Mouse (Mus musculus) brain, embryonic 18.5 days (tissue): Measurements from ENCODE around the gene Ube3c.
"Not testable (repeated sequence)": the region's sequence is repeated elsewhere in the genome, so short reads cannot be mapped to it uniquely, and the experiment has no call there.

ENCODE experiments used
- DNase-seq: peaks from one replicate; pipeline ENCODE4 v3.0.0-alpha.2; 2012; ENCODE audit warnings: low read depth, low spot score

The Ube3c gene

DNA sequence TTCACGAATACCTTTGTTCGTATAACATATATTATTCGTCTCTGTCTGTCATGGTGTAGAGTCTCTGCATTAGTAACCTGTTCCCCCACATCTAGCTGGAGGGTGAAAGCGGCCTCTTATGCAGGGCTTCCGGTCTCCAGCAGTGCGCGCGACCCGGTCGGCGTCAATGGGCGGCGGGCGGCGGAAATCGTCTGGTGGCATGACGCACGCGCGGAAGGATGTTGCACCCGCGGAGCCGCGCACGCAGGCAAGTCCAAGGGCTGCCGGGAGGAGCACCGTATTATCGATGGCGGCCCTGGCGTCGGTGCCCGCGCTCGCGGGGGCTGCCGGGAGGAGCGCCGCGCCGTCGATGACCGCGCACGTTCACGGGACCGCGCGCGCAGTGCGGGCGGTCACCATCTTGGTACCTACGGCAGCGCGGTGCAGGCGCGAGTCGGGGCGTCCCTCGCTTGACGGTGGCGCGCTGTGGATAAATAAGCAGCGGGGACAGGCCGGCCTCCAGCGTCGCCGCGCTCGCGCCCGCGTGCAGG is at the start of gene Ube3c:
Gene Ube3c (plus strand): TSS at position 395 of the 530 bp plus-strand sequence.
- peak; percentile 95 for DNase-seq

- no peak for DNase-seq
Measured at GRCm38 (mm10) chr5:29560111-29560510, 8.9 kb upstream of the Ube3c start.

- no peak for DNase-seq
Measured at GRCm38 (mm10) chr5:29560667-29561066, 8.4 kb upstream of the Ube3c start.

DNA sequence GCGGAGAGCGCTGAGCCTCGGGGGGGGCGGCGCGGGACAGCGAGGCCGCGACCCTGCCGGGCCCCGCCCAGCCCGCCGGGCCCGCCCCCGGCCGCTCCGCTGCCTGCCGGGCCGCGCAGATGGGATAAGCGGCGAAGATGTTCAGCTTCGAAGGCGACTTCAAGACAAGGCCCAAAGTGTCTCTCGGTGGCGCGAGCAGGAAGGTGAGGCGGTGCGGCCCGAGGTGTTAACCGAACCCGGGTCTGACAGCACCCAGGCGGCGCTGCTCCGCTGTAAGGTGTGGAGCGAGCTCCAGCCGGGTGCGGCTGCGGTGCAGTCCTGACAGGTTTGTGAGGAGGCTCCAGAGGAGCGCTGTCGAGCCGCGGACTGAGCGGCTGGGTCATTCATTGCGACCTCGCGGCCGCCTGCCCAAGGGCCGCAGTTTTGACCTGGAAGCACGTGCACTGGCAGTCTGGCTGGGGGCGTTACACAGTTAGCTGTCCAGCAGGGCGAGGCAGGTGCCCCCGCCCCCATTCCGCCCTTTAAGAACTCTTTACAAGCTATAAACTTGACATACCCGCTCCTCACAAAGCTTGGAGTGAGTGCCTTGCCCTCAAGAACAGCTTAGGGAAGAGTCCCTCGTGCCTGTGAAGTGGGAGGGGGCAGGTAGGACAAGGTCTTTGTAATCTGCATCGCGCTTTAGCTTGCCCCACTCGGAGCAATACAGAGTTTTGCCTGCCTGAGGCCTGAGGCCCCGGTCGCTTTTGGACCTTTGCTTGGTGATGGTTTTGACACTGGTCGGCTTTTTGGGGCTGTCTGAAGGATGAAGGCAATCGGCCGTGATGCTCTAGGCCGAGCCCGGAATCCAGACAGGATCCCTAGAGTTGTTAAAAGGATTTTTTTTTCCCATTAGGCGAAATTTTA is 587 bp downstream of the Ube3c start:
- DNase-seq, result peak; percentile 6

- not testable (repeated sequence) for DNase-seq
Measured at GRCm38 (mm10) chr5:29574286-29574685, 5.2 kb downstream of the Ube3c start.

DNA sequence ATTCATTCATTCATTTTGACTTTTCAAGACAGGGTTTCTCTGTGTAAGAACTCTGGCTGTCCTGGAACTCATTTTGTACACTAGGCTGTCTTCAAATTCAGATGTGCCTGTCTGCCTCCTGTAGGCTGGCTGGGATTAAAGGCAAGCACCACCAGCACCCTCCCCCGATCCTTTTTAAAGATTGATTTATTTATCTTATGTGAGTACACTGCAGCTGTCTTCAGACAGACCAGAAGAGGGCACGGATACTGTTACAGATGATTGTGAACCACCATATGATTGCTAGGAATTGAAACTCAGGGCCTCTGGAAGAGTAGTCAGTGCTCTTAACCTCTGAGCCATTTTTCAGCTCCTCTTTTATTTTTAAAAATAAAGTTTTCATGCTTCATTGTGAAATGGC is 6.0 kb downstream of the Ube3c start:
- no peak for DNase-seq

DNA sequence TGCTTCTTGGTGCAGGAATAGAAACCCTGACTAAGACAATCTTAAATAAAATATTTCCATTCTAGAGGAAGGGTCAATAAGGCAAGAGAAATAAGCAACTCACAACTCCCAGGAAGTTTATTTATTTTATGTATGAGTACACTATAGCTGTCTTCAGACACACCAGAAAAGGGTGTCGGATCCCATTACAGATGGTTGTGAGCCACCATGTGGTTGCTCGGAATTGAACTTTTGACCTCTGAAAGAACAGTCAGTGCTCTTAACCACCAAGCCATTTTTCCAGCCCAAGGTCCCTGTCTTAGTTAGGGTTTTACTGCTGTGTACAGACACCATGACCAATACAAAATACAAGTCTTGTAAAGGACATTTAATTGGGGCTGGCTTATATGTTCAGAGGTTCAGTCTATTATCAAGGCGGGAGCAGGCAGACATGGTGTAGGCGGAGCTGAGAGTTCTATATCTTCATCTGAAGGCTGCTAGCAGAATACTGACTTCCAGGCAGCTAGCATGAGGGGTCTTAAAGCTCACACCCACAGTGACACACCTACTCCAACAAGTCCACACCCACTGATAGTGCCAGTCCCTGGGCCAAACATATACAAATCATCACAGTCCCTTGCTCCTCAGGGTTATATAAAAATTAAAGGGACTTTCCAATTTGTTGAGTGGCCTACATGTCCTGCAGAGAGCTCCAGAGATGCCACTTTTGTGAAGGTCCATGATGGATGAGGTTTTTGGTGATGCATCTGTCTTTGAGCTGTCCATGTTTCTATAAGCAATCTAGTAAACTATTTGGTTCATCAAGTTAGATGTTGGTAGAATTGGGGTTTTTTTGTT is 9.0 kb downstream of the Ube3c start:
- DNase-seq, result no peak

DNA sequence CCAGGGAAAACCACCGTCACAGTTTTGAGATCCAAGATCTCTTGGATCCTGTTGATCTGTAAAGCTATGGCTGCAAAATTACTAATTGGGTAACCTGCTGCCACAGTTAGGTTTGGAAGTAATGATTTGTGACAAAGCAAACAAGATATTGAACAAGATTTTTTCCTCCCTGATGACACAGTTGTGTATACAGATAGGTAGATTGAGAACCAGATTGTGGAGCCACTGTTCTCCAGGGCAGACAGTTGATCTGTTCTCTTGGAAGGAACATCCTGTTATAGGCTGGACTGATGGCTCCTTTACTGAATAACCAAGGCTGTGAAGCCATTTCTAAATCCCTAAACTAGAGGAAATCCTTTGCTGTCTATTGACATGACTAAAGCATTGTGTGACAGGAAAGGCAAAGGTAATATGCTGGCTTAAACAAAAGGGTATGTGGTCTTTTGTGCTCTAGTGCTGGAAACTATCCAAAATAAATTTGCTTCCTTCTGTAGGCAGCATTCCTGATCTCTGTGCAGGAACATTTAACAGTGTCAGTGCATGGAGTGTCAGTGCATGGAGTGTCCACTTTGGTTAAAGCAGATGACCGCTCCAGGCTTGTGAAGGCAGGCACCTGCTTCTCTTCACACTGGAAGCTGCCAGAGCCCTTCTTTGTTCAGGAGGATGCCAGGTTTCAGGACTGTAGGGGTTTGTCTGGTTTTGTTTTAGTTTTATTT is 15.0 kb downstream of the Ube3c start:
- DNase-seq, result no peak

DNA sequence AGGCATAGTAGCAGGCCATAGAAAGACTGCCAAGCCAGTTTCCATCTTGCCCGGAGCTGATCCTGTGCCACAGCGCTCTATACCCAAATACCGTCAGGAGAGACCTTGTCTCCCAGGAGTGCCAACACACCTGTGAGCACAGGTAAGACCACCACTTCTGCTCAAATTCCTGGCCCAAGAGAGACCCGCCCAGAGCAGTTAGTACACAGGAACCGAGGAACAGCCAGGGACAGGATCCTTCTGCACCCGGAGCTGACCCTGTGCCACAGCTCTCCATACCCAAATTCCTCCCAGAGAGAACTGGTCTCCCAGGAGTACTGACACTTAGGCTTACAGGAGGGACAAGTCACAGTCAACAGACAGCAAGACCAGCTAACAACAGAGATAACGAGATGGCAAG is 23.1 kb downstream of the Ube3c start:
- DNase-seq, result not testable (repeated sequence)

DNA sequence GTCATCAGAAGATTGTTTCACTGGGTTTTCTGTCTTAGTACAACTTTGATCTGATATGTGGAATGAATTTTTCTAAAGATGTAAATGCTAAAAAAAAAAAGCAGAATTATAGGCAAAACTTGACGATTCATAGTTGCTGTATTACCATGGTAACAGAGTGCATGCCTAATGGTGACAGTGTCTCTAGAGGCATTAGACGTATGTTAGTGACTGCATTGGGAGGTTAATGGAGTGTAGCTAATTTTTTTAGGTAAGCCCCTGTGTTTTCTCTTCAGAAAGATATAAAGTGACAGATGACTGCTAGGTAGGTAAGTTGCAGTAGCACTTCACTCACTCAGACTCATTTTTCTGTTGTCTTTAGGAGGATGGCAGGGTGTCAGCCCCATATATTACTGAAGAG is 37.5 kb downstream of the Ube3c start:
- no peak for DNase-seq

DNA sequence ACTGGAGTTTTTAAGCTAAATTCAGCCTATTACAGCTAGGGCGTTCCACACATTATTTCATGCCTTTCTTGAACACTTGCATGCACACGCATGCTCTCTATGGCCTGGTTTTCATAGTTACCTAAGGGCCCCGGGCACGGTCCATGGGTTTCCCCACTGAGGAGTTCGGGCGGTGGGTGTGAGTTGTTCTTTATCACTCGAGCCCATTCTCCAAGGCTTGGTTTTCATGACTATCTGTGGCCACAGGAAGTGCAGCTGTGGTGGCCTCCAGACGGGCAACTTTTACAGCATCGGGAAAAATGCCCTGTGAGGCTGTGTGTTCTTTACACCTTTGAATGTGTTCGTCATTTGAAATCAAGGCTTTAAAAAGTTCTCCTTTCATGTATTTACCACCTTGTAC is 56.6 kb downstream of the Ube3c start:
- no peak for DNase-seq

DNA sequence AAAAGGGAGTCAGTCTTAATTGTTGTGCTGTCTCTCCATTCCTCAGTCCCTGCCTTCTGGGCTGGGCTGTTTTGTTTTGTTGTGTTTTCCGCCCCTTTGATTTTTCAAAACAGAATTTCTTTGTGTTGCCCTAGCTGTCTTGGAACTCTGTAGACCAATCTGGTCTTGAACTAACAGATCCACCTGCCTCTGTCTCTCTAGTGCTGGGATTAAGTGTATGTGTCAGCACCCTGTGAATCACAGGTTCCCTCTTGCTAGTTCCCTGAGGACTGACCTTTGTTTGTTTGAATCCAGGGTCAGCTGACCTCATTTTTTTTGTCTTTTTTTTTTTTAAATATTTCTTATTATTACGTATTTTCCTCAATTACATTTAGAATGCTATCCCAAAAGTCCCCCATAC is 60.9 kb downstream of the Ube3c start:
- no peak for DNase-seq

- DNase-seq, result no peak
Measured at GRCm38 (mm10) chr5:29631711-29632110, 62.7 kb downstream of the Ube3c start.

DNA sequence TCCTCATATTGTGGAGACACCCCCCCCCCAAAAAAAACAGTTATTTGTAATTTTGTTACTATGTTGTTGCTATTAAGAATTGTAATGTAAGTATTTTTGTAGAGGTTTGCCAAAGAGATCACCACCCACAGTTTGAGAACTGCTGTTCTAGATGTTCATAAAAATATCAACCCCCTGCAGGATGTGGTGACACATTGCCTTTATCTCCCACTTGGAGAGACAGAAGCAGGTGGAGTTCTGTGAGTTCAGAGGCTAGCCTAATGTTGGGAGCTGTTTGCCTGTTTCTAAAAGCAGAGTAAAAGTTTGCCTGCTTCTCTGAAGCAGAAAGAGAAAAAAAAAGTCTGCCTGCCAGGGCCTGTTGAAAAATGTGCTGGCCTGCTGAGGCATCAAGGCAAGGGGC is 67.3 kb downstream of the Ube3c start:
- DNase-seq, result no peak

- no peak for DNase-seq
Measured at GRCm38 (mm10) chr5:29636884-29637283, 67.8 kb downstream of the Ube3c start.

GRCm38 (mm10) chr5:29641124-29641884 is 72.3 kb downstream of the Ube3c start:
- no peak for DNase-seq

GRCm38 (mm10) chr5:29651696-29652095 is 82.7 kb downstream of the Ube3c start:
- DNase-seq, result no peak

- no peak for DNase-seq
Measured at GRCm38 (mm10) chr5:29657590-29658339, 88.7 kb downstream of the Ube3c start.

GRCm38 (mm10) chr5:29661246-29661645 is 92.2 kb downstream of the Ube3c start:
- DNase-seq, result not testable (repeated sequence)

GRCm38 (mm10) chr5:29665391-29665790 is 96.3 kb downstream of the Ube3c start:
- DNase-seq, result no peak
